Comparison of ENCODE assay signal across 9 mouse cellular contexts in genomic region chrX:43427961-43428365, GRCm38 (mm10). TPM values are rescaled to one million over a fixed set of nuclear protein-coding genes. Genes with fewer than 3 reads are reported as not detected.
DNase-seq lines count a peak whose midpoint lies in the region; ATAC-seq and TF ChIP-seq lines count a peak whose summit lies in the region.
"Had no signal": no experiment of that assay in that cellular context is flagged by ENCODE, and none has a peak within 500 bp of the region (broad histone marks: within the 10 kb centered on the region; RNA-seq: fewer than 3 reads in every experiment).

No protein-coding gene starts in this region.

- no peaks in the 10 kb centered on the region for H3K4me1 ChIP-seq in midbrain, embryonic 16.5 days (ENCODE audit: control insufficient read depth, insufficient read depth, low read length)

- no peak for ATAC-seq in midbrain, embryonic 16.5 days
- ATAC-seq: Patski had no signal

- no peaks in the 10 kb centered on the region for H3K27me3 ChIP-seq in midbrain, embryonic 16.5 days (ENCODE audit: control insufficient read depth, insufficient read depth, low read depth, low read length)

- peak; percentile 1 to 8 for DNase-seq in layer of hippocampus, adult 2 months (ENCODE audit: low spot score in 2 of 2)
- DNase-seq in layer of hippocampus, adult 11-12 months (ENCODE audit: low spot score): no peak
- peak; percentile 60 for DNase-seq in cerebellum, adult 9-10 months
- DNase-seq in frontal cortex, postnatal 36 days (ENCODE audit: low spot score in 2 of 2): peak; percentile 18 to 26
- no peak for DNase-seq in gastrocnemius, postnatal 10 days
- no peak for DNase-seq in kidney, adult 11 months
- DNase-seq in B cell, adult 2 months: no peak

- no peaks in the 10 kb centered on the region for H3K9me3 ChIP-seq in midbrain, embryonic 16.5 days (replicated peaks; ENCODE audit: control insufficient read depth, low read length, poor library complexity, severe bottlenecking)

- TF ChIP-seq CTCF in layer of hippocampus, adult 2 months (conservative IDR thresholded peaks at IDR 0.05): no peak; the same call in 1 of the 2 replicates

- no peaks in the 10 kb centered on the region for H3K36me3 ChIP-seq in midbrain, embryonic 16.5 days (ENCODE audit: control insufficient read depth, insufficient read depth, low read length)

- H3K9ac ChIP-seq in midbrain, embryonic 16.5 days (ENCODE audit: low read depth, low read length): peak overlapping the region; percentile 65

- peak overlapping the region; percentile 78 for H3K27ac ChIP-seq in layer of hippocampus, adult 2 months
- peak overlapping the region; percentile 83 for H3K27ac ChIP-seq in midbrain, embryonic 16.5 days (ENCODE audit: low read length)

- peak overlapping the region; percentile 64 for H3K4me2 ChIP-seq in midbrain, embryonic 16.5 days (ENCODE audit: low read length)

- peak overlapping the region; percentile 62 for H3K4me3 ChIP-seq in layer of hippocampus, adult 2 months
- peak overlapping the region; percentile 52 for H3K4me3 ChIP-seq in midbrain, embryonic 16.5 days (ENCODE audit: low read depth, low read length)

- WGBS in midbrain, embryonic 16.5 days: 19% methylated on average over 12 of the region's 12 CpGs

RNA-seq across cellular contexts. Expression of gene Tenm1, which starts 1.0 kb away (rescaled TPM):
- total RNA-seq in layer of hippocampus, adult 2 months (2021): 10 to 100 TPM; 41.6 to 42.3 TPM
- polyA plus RNA-seq in midbrain, embryonic 16.5 days (2015; fragmentation: Nextera tagmentation; extraction: Ambion mirVana): 42.2 and 42.5 TPM in 2 replicates
- under 1 TPM; 0.25 to 0.40 TPM for total RNA-seq in gastrocnemius, postnatal 10 days (2021)
- polyA plus RNA-seq: Patski had no signal

Comparison
In these comparisons a context has a peak if more than half of its experiments do, and no peak if none do; other contexts are left out.
1. DNase-seq: peak in layer of hippocampus, adult 2 months (2 of 2), cerebellum, adult 9-10 months (single experiment) and frontal cortex, postnatal 36 days (2 of 2); none in layer of hippocampus, adult 11-12 months (single experiment), gastrocnemius, postnatal 10 days (single experiment), kidney, adult 11 months (single experiment) and B cell, adult 2 months (0 of 2).
2. RNA of gene Tenm1, which starts 1.0 kb away (total RNA-seq): 41.6 to 42.3 TPM in layer of hippocampus, adult 2 months; 0.25 to 0.40 TPM in gastrocnemius, postnatal 10 days; every median in the first group is over 10 times any median in the second.